In genomic region chr13:34136605-34137004, GRCm38 (mm10) we compare ENCODE assay signal across 8 mouse cellular contexts. TPM values are rescaled to one million over a fixed set of nuclear protein-coding genes. Genes with fewer than 3 reads are reported as not detected.
DNase-seq lines count a peak whose midpoint lies in the region; ATAC-seq lines count a peak whose summit lies in the region.

No protein-coding gene starts in this region.

- no peak overlapping the region for H3K4me3 ChIP-seq in neural tube, embryonic 11.5 days (ENCODE audit: low read depth, low read length)
- H3K4me3 ChIP-seq in hindbrain, embryonic 10.5 days: no peak overlapping the region
- H3K4me3 ChIP-seq in stomach, embryonic 15.5 days (replicated peaks): no peak overlapping the region

- 73% methylated on average over 7 of the region's 7 CpGs for WGBS in neural tube, embryonic 11.5 days
- 71% methylated on average over 7 of the region's 7 CpGs for WGBS in hindbrain, embryonic 10.5 days
- 51% methylated on average over 7 of the region's 7 CpGs for WGBS in stomach, embryonic 15.5 days

- no peaks in the 10 kb centered on the region for H3K9me3 ChIP-seq in neural tube, embryonic 11.5 days (ENCODE audit: control insufficient read depth, low read length)
- no peaks in the 10 kb centered on the region for H3K9me3 ChIP-seq in hindbrain, embryonic 10.5 days
- no peaks in the 10 kb centered on the region for H3K9me3 ChIP-seq in stomach, embryonic 15.5 days

- no peaks in the 10 kb centered on the region for H3K36me3 ChIP-seq in neural tube, embryonic 11.5 days (ENCODE audit: control insufficient read depth, insufficient read depth, low read length)
- H3K36me3 ChIP-seq in hindbrain, embryonic 10.5 days: no peaks in the 10 kb centered on the region
- no peaks in the 10 kb centered on the region for H3K36me3 ChIP-seq in stomach, embryonic 15.5 days

- H3K27me3 ChIP-seq in neural tube, embryonic 11.5 days (ENCODE audit: control insufficient read depth, insufficient read depth, low read length): no peaks in the 10 kb centered on the region
- H3K27me3 ChIP-seq in hindbrain, embryonic 10.5 days (ENCODE audit: insufficient read depth, poor library complexity, severe bottlenecking): no peaks in the 10 kb centered on the region
- peaks cover 7% of the 10 kb centered on the region for H3K27me3 ChIP-seq in stomach, embryonic 15.5 days (replicated peaks)

- no peak for ATAC-seq in neural tube, embryonic 11.5 days (ENCODE audit: insufficient read depth, low FRiP score, low TSS enrichment)
- ATAC-seq in stomach, embryonic 15.5 days (ENCODE audit: insufficient read depth, low FRiP score, low read depth): peak; percentile 50; the same call in 1 of the 2 replicates

- peaks cover 7% of the 10 kb centered on the region; the same call in 1 of the 2 replicates for H3K4me1 ChIP-seq in neural tube, embryonic 11.5 days (ENCODE audit: control insufficient read depth, insufficient read depth, low read length)
- peaks cover 41% of the 10 kb centered on the region for H3K4me1 ChIP-seq in hindbrain, embryonic 10.5 days (replicated peaks)
- H3K4me1 ChIP-seq in stomach, embryonic 15.5 days: peaks cover 8% of the 10 kb centered on the region

- H3K27ac ChIP-seq in neural tube, embryonic 11.5 days (ENCODE audit: low read depth, low read length): no peak overlapping the region
- peak overlapping the region; percentile 78 for H3K27ac ChIP-seq in hindbrain, embryonic 10.5 days
- no peak overlapping the region for H3K27ac ChIP-seq in stomach, embryonic 15.5 days

- H3K4me2 ChIP-seq in neural tube, embryonic 11.5 days (ENCODE audit: low read depth): no peak overlapping the region
- no peak overlapping the region for H3K4me2 ChIP-seq in stomach, embryonic 15.5 days

- H3K9ac ChIP-seq in neural tube, embryonic 11.5 days (ENCODE audit: low read length): no peak overlapping the region
- H3K9ac ChIP-seq in stomach, embryonic 15.5 days: no peak overlapping the region

- intact Hi-C loops in left cerebral cortex, postnatal 4 days (cut with DNase I): no loop called here

- peak; percentile 17 for DNase-seq in neural tube, embryonic 11.5 days (ENCODE audit: low spot score)
- no peak for DNase-seq in neural tube, embryonic 10.5 days (ENCODE audit: extremely low spot score, low spot score)
- no peak for DNase-seq in hindbrain, embryonic 10.5 days (ENCODE audit: low spot score)
- DNase-seq in left cerebral cortex, postnatal 4 days: peak; percentile 80
- no peak for DNase-seq in urinary bladder, adult 18-20 months (ENCODE audit: low spot score in 2 of 2)
- DNase-seq in spleen, postnatal 4 days (ENCODE audit: low spot score in 2 of 2): no peak
- no peak for DNase-seq in kidney, adult 11 months

RNA-seq across cellular contexts. Expression of gene Tubb2b, which starts 6.3 kb away (rescaled TPM):
- polyA plus RNA-seq in neural tube, embryonic 11.5 days (2014; fragmentation: Nextera tagmentation; extraction: Ambion mirVana): 322 and 344 TPM in 2 replicates
- polyA plus RNA-seq in hindbrain, embryonic 10.5 days (2016; fragmentation: Nextera tagmentation; extraction: Ambion mirVana): 187 and 370 TPM in 2 replicates
- 1,000 to 10,000 TPM; 3,894 to 3,983 TPM for total RNA-seq in left cerebral cortex, postnatal 4 days (2021)
- polyA plus RNA-seq in stomach, embryonic 15.5 days (2015; fragmentation: Nextera tagmentation; extraction: Ambion mirVana): 30.4 and 31.3 TPM in 2 replicates

RNA-seq across cellular contexts. Expression of gene Psmg4, which starts 26.2 kb away (rescaled TPM):
- polyA plus RNA-seq in neural tube, embryonic 11.5 days (2014; fragmentation: Nextera tagmentation; extraction: Ambion mirVana): 92.4 and 92.6 TPM in 2 replicates
- polyA plus RNA-seq in hindbrain, embryonic 10.5 days (2016; fragmentation: Nextera tagmentation; extraction: Ambion mirVana): 115 and 116 TPM in 2 replicates
- 10 to 100 TPM; 45.5 to 46.4 TPM for total RNA-seq in left cerebral cortex, postnatal 4 days (2021)
- polyA plus RNA-seq in stomach, embryonic 15.5 days (2015; fragmentation: Nextera tagmentation; extraction: Ambion mirVana): 72.6 and 82.4 TPM in 2 replicates

RNA-seq across cellular contexts. Expression of gene Tubb2a, which starts 58.8 kb away (rescaled TPM):
- 454 and 539 TPM in 2 replicates for polyA plus RNA-seq in neural tube, embryonic 11.5 days (2014; fragmentation: Nextera tagmentation; extraction: Ambion mirVana)
- polyA plus RNA-seq in hindbrain, embryonic 10.5 days (2016; fragmentation: Nextera tagmentation; extraction: Ambion mirVana): 202 and 435 TPM in 2 replicates
- total RNA-seq in left cerebral cortex, postnatal 4 days (2021): 1,000 to 10,000 TPM; 2,688 to 2,817 TPM
- 182 and 192 TPM in 2 replicates for polyA plus RNA-seq in stomach, embryonic 15.5 days (2015; fragmentation: Nextera tagmentation; extraction: Ambion mirVana)

Comparison
In these comparisons a context has a peak if more than half of its experiments do, and no peak if none do; other contexts are left out.
1. DNase-seq: peak in neural tube, embryonic 11.5 days (single experiment) and left cerebral cortex, postnatal 4 days (single experiment); none in neural tube, embryonic 10.5 days (single experiment), hindbrain, embryonic 10.5 days (single experiment), urinary bladder, adult 18-20 months (0 of 2), spleen, postnatal 4 days (0 of 2) and kidney, adult 11 months (single experiment).